Mouse (Mus musculus) CH12.LX (cell line): ENCODE data around the gene Gfra4.

ENCODE experiments used
- CTCF ChIP-seq, 2 experiments: IDR thresholded peaks in 1 of 2; conservative IDR thresholded peaks in 1 of 2; 2 replicates each; pipeline ENCODE4 v1.5.1; 2011 to 2012; ENCODE audit warnings: low read depth in 2 of 2, low read length in 2 of 2, improper control_type of control experiment in 1 of 2, inconsistent platforms in 1 of 2, mild to moderate bottlenecking in 1 of 2, moderate library complexity in 1 of 2
- HCFC1 ChIP-seq: IDR thresholded peaks from 2 replicates; pipeline ENCODE4 v1.6.1; 2012; ENCODE audit warnings: low read depth, mild to moderate bottlenecking, inconsistent platforms, low read length, improper control_type of control experiment
- ZKSCAN1 ChIP-seq: IDR thresholded peaks from 2 replicates; pipeline ENCODE4 v1.6.1; 2012; ENCODE audit warnings: low read depth, inconsistent platforms, low read length, improper control_type of control experiment, borderline replicate concordance
- ZNF384 ChIP-seq: IDR thresholded peaks from 2 replicates; pipeline ENCODE4 v1.6.1; 2012; ENCODE audit warnings: low read depth, low read length, improper control_type of control experiment, inconsistent platforms

DNA sequence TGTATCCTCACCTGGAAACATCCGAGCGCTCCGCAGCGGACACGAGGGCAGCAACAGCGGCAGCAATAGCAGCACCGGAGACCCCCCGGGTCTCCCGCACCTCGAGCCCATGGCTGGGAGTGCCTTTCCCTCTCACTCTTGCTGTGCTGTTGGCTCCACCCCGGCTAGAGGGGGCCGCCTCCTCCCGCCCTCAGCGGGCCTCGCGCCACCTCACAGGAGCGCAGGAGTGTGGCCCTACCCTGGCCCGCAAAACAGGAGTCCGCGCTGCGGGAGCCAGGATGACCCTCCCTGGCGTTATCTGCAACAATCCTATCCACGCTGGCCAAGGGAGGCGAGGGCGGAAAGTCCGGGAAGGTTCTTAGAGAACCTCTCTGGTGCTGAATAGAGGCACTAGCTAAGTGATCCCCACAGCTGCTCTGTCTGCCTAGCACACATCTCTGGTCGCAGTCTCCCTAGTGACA lies 20.5 kb upstream of the Gfra4 start, which contains the start of gene Adam33:
- TF ChIP-seq HCFC1 (no peak), ZNF384 (no peak), ZKSCAN1 (no peak), CTCF (conservative IDR thresholded peaks at IDR 0.05 in 1 of 2, IDR thresholded peaks at IDR 0.05 in 1 of 2; ENCODE audit: low read depth in 2 of 2, low read length in 2 of 2) (no peak)
